Mouse (Mus musculus) lung, embryonic 16.5 days (tissue): ENCODE data around the gene Hemgn. TPM values are rescaled to one million over a fixed set of nuclear protein-coding genes. Genes with fewer than 3 reads are reported as not detected.
A peak's percentile ranks its signal among the peaks of the same experiment; 100 is the strongest.

Experiments used
- ATAC-seq: fragments of 200-750 bp; cut with Nextera tagmentation; 2 replicates; pipeline ENCODE4 v1.8.0; 2017; ENCODE audit warnings: low read depth, mild to moderate bottlenecking, moderate library complexity
- H3K27ac ChIP-seq: fragments of 300-500 bp; sonication (generic); 2 replicates; pipeline ENCODE4 v1.5.1; 2014; ENCODE audit warnings: mild to moderate bottlenecking, control low read depth, low read length
- H3K27me3 ChIP-seq: fragments of 300-500 bp; sonication (generic); 2 replicates; pipeline ENCODE4 v1.6.1; 2014; ENCODE audit warnings: low read depth, low read length, mixed read lengths; ENCODE audit not compliant: control insufficient read depth, insufficient read depth
- H3K36me3 ChIP-seq: fragments of 300-500 bp; sonication (generic); 2 replicates; pipeline ENCODE4 v1.6.1; 2014; ENCODE audit warnings: low read length; ENCODE audit not compliant: control insufficient read depth, insufficient read depth
- H3K4me1 ChIP-seq: fragments of 300-500 bp; sonication (generic); replicated peaks from 2 replicates; pipeline ENCODE4 v1.6.1; 2014; ENCODE audit warnings: low read length, mixed read lengths; ENCODE audit not compliant: control insufficient read depth, insufficient read depth
- H3K4me2 ChIP-seq: fragments of 300-500 bp; sonication (generic); 2 replicates; pipeline ENCODE4 v1.6.1; 2014; ENCODE audit warnings: low read depth, low read length, control low read depth
- H3K4me3 ChIP-seq: fragments of 300-500 bp; sonication (generic); 2 replicates; pipeline ENCODE4 v1.5.1; 2014; ENCODE audit warnings: mild to moderate bottlenecking, low read length, control low read depth
- H3K9ac ChIP-seq: fragments of 300-500 bp; sonication (generic); 2 replicates; pipeline ENCODE4 v1.6.1; 2014; ENCODE audit warnings: low read length, control low read depth
- H3K9me3 ChIP-seq: fragments of 300-500 bp; sonication (generic); 2 replicates; pipeline ENCODE4 v1.6.1; 2016; ENCODE audit warnings: low read length; ENCODE audit not compliant: control insufficient read depth
- WGBS: fragments of 180-500 bp; shearing (Covaris S2); extraction: QIAGEN DNeasy Blood & Tissue Kit; methylation state at CpG from one replicate; pipeline ENCODE4 v1.1.7; 2014; 5-methylcytosine and 5-hydroxymethylcytosine counted together
- polyA plus RNA-seq: library from polyadenylated mRNA; unstranded; fragments of >200 nt; fragmentation: Nextera tagmentation; extraction: Ambion mirVana; gene quantifications from 2 replicates; pipeline ENCODE4 v1.2.1, GENCODE M21; 2015

The Hemgn gene
- polyA plus RNA-seq, 1 experiment from 2014 or later: 1.1 TPM

GRCm38 (mm10) chr4:46371030-46371429, 42.3 kb downstream of the Hemgn start:
- Histone ChIP-seq H3K4me3 (peak overlapping the region; percentile 24), H3K27ac (0 out of 2 replicates have a peak overlapping the region, but pooled peaks have one; percentile 10), H3K4me2 (peak overlapping the region; percentile 55), H3K4me1 (peaks cover 11% of the 10 kb centered on the region), H3K36me3 (no peaks in the 10 kb centered on the region), H3K9ac (peak overlapping the region; percentile 48; the same call in 1 of the 2 replicates), H3K27me3 (no peaks in the 10 kb centered on the region; the same call in 1 of the 2 replicates), H3K9me3 (no peaks in the 10 kb centered on the region; the same call in 1 of the 2 replicates)
- ATAC-seq: peak; percentile 93
- WGBS: 2% methylated on average over 19 of the region's 19 CpGs

DNA sequence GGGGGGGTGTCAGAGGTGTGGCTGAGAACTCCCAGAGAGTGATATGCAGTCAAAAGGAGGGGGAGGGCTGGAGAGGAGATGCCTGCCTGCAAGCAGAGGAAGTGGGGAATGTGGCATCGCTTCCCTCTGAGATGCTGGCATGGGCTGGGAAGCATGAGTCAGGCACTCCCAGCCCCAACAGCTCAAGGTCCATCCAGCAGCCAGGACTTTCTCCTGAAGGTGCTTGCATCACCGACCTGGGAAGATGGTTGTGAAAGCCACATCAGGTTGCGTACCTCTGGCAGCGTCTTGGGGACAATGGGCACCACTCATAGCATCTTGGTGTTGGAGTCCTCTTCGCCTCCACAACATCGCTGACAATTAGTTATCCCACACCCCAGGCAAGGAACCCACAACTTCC, 42.9 kb downstream of the Hemgn start:
- no peak for ATAC-seq
- H3K9ac ChIP-seq: no peak overlapping the region
- no peaks in the 10 kb centered on the region for H3K36me3 ChIP-seq
- no peaks in the 10 kb centered on the region; the same call in 1 of the 2 replicates for H3K27me3 ChIP-seq
- H3K4me1 ChIP-seq: peaks cover 11% of the 10 kb centered on the region
- no peak overlapping the region for H3K27ac ChIP-seq
- H3K4me3 ChIP-seq: no peak overlapping the region
- peak overlapping the region; percentile 55; the same call in 1 of the 2 replicates for H3K4me2 ChIP-seq
- 39% methylated on average over 6 of the region's 6 CpGs for WGBS
- no peaks in the 10 kb centered on the region; the same call in 1 of the 2 replicates for H3K9me3 ChIP-seq

GRCm38 (mm10) chr4:46369070-46369469, 44.2 kb downstream of the Hemgn start:
- no peak overlapping the region for H3K4me2 ChIP-seq
- H3K4me3 ChIP-seq: no peak overlapping the region
- H3K9me3 ChIP-seq: no peaks in the 10 kb centered on the region; the same call in 1 of the 2 replicates
- WGBS: 61% methylated on average over 4 of the region's 4 CpGs
- H3K9ac ChIP-seq: no peak overlapping the region
- peaks cover 11% of the 10 kb centered on the region for H3K4me1 ChIP-seq
- no peak for ATAC-seq
- no peaks in the 10 kb centered on the region for H3K36me3 ChIP-seq
- no peak overlapping the region for H3K27ac ChIP-seq
- no peaks in the 10 kb centered on the region; the same call in 1 of the 2 replicates for H3K27me3 ChIP-seq

DNA sequence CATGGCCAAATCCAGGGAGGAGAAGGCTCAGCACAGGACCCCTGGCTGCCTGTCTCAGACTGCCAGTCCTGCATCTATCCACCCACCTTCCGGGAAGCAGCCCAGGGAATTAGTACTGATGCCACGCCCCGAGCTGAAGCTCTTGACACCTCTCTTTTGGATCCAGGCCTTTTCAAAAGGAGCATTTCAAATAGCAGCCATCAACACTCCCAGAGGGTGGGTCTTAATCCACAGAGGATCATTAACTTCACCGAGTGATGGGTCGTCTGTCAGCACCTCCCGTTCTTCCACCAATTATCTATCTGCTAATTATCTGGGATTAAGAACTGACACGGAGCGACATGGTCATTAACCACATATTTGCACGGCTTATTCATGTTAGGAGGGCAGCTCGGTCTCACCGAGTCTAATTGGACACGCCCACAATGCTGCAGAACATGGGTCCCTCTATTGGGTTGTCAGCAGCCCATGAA, 45.8 kb downstream of the Hemgn start:
- no peak overlapping the region for H3K27ac ChIP-seq
- ATAC-seq: no peak
- H3K4me2 ChIP-seq: no peak overlapping the region
- H3K4me3 ChIP-seq: no peak overlapping the region
- H3K4me1 ChIP-seq: peaks cover 11% of the 10 kb centered on the region
- H3K9me3 ChIP-seq: no peaks in the 10 kb centered on the region; the same call in 1 of the 2 replicates
- H3K36me3 ChIP-seq: no peaks in the 10 kb centered on the region
- no peak overlapping the region for H3K9ac ChIP-seq
- no peaks in the 10 kb centered on the region; the same call in 1 of the 2 replicates for H3K27me3 ChIP-seq
- WGBS: 8% methylated on average over 12 of the region's 12 CpGs

- Histone ChIP-seq H3K9ac (no peak overlapping the region), H3K27me3 (no peaks in the 10 kb centered on the region; the same call in 1 of the 2 replicates), H3K4me1 (no peaks in the 10 kb centered on the region), H3K36me3 (no peaks in the 10 kb centered on the region), H3K27ac (no peak overlapping the region), H3K9me3 (no peaks in the 10 kb centered on the region; the same call in 1 of the 2 replicates), H3K4me2 (no peak overlapping the region), H3K4me3 (no peak overlapping the region)
- WGBS: 74% methylated on average over 2 of the region's 2 CpGs
- ATAC-seq: no peak
Observed at GRCm38 (mm10) chr4:46364360-46364759, 48.9 kb downstream of the Hemgn start.

- H3K27me3 ChIP-seq: peaks cover 4% of the 10 kb centered on the region
- H3K4me1 ChIP-seq: no peaks in the 10 kb centered on the region
- no peak overlapping the region for H3K4me3 ChIP-seq
- H3K36me3 ChIP-seq: no peaks in the 10 kb centered on the region
- H3K4me2 ChIP-seq: no peak overlapping the region
- H3K27ac ChIP-seq: no peak overlapping the region
- 32% methylated on average over 5 of the region's 5 CpGs for WGBS
- H3K9ac ChIP-seq: no peak overlapping the region
- no peaks in the 10 kb centered on the region for H3K9me3 ChIP-seq
- no peak; the same call in 1 of the 2 replicates for ATAC-seq
Observed at GRCm38 (mm10) chr4:46361258-46361657, 52.0 kb downstream of the Hemgn start.

- no peaks in the 10 kb centered on the region for H3K4me1 ChIP-seq
- no peaks in the 10 kb centered on the region for H3K36me3 ChIP-seq
- no peak overlapping the region for H3K4me3 ChIP-seq
- H3K9ac ChIP-seq: no peak overlapping the region
- no peak overlapping the region for H3K4me2 ChIP-seq
- peaks cover 7% of the 10 kb centered on the region for H3K27me3 ChIP-seq
- no peak overlapping the region for H3K27ac ChIP-seq
- no peak for ATAC-seq
- H3K9me3 ChIP-seq: no peaks in the 10 kb centered on the region
- 63% methylated on average over 12 of the region's 12 CpGs for WGBS
Observed at GRCm38 (mm10) chr4:46359539-46360253, 53.6 kb downstream of the Hemgn start.

DNA sequence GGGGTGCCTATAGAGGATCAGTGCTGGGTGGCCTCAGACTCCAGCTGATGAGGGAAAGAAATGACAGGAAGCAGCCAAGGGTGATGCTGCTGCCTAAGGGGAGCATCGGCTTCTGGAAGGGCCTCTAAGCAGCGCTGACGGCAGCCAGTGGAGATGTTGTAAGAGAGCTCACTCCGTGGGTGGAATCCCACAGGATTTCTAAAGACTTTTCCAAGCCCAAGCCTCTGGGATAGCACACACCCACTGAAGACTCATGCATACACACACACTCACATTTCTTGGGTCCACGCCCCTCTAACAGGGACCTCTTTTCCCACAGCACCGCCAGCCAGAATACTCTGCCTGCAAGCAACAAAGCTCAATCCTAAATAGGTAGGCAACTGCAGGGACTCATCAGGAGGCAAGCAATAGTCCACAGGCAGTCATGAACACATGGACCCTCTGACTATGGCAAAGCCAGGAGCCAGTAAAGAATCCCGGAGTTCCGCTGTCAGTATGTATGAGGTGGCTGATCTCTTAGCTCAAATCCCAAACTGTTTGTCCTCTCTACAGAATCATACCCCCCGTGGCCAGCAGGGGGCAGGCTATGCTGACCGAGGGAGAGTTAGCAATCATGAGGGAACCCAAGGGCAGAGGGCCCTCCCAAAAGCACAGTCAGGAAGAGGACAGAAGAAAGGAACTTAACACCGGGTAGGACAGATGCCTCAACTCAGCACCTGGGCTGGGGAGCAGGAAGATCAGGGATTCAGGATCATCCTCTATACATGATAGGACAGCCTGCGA, 56.8 kb downstream of the Hemgn start:
- H3K4me2 ChIP-seq: no peak overlapping the region
- no peak overlapping the region for H3K9ac ChIP-seq
- H3K27ac ChIP-seq: no peak overlapping the region
- H3K36me3 ChIP-seq: no peaks in the 10 kb centered on the region
- no peaks in the 10 kb centered on the region for H3K4me1 ChIP-seq
- H3K27me3 ChIP-seq: peaks cover 14% of the 10 kb centered on the region
- no peak for ATAC-seq
- no peak overlapping the region for H3K4me3 ChIP-seq
- 47% methylated on average over 12 of the region's 12 CpGs for WGBS
- H3K9me3 ChIP-seq: no peaks in the 10 kb centered on the region

DNA sequence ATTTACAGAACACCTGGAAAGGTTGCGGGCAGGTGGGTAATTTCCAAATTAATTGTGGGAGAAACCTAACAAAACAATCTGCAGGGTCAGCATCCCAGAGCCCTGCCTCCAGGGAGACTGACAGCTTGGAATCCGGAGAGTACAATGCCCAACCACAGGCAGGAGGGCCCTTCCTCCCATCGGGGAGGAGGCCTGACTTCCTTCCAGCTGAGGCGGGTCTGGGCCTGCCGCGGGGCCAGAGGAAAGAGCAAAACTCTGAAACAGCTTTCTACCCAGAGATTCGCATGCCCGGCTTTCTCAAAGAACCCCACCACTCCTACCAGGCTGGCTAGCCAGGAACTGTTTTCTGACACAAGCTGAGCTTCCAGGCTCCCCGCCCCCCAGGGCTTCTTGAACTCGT, 60.3 kb downstream of the Hemgn start:
- Histone ChIP-seq H3K4me2 (no peak overlapping the region), H3K27me3 (peaks cover 45% of the 10 kb centered on the region), H3K36me3 (no peaks in the 10 kb centered on the region), H3K4me3 (no peak overlapping the region), H3K27ac (no peak overlapping the region), H3K4me1 (no peaks in the 10 kb centered on the region), H3K9ac (no peak overlapping the region), H3K9me3 (no peaks in the 10 kb centered on the region)
- 21% methylated on average over 10 of the region's 10 CpGs for WGBS
- ATAC-seq: no peak
